Mouse (Mus musculus): ENCODE measurements around the gene Emd. TPM values are rescaled to one million over a fixed set of nuclear protein-coding genes. Genes with fewer than 3 reads are reported as not detected.

Emd gene
- 76.9 TPM for polyA plus RNA-seq (2015; fragmentation: Illumina TruSeq; extraction: RNeasy Lipid Tissue Mini Kit (QIAGEN cat#74804); ENCODE audit: insufficient read depth, low replicate concordance)

GRCm38 (mm10) chrX:74254153-74254887 is at the start of gene Emd:
Emd (plus strand) TSS chrX:74254687.

DNA sequence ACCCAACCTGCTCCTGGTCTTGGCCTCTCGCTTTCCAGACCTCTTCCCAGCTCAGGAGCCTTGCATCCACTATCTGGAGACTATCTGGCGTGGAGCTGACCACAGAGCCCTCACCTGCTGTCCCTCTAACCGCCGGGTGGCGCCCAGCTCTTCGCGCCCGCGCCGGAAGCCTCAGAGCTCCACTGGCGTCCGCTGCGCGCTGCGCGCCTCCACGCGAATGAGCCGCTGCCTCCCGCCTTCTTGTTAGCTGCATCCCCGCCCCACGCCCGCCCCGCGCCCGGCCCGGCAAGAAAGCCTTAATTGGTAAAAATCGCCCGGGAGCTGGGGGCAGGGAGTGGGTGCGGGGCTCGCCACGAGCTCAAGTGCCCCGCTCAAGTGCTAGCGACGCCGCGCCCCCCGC is 4.9 kb upstream of the Emd start, which contains the start of gene Flna:
Flna (minus strand) TSS at position 206 of the 400 bp plus-strand sequence.

DNA sequence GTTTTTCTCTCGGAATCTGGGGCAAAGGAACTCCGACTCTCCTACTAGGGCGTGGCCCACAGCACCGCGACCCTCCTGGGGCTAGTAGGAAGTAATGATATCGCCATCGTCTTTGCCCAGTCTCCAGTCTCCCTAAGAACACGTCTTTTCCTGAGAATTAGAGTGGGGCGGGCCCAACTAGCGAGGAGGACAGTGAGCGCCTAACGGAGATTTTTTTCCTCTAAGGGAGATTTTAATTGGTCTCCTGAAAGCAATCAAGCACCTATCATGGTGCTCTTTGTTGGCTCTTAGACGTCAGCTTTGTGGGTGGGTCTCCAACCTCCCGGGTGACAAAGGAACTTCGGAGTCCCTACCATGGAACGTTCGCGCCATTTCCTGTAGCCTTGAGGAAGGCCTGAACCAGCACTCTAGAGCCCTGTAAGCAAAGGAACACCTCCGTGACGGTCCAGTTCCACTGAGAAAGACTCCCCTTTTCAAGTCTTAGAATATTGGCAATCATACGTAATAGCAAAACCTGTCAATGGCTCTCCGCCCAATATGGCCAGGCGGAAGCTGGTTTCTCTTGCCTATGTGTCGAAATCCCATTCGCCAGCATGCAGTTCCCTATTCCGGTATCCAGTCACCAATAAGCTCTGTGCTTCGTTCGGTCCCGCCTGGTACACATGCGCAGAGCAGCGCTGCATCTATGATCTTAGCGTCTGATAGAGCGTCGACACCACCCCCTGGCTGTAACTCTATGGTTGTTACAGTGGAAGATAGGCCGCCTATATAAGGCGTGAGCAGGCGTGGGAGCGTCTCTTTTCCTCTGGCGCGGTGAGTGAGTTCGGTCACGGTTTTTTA is 15.8 kb downstream of the Emd start, which contains the start of gene Rpl10:
Rpl10 (plus strand) TSS at position 751 of the 840 bp plus-strand sequence.

GRCm38 (mm10) chrX:74281732-74282394 is 27.4 kb downstream of the Emd start, which contains the start of the genes Taz and Dnase1l1:
Taz (plus strand) TSS chrX:74281912.
Dnase1l1 (minus strand) TSS chrX:74282337.

GRCm38 (mm10) chrX:74296538-74297448 is 42.3 kb downstream of the Emd start, which contains the start of gene Atp6ap1:
Atp6ap1 (plus strand) TSS chrX:74297097.

GRCm38 (mm10) chrX:74304867-74305700 is 50.6 kb downstream of the Emd start, which contains the start of gene Gdi1:
Gdi1 (plus strand) TSS chrX:74304998.

Other genes with a start within 250 kb of the Emd start
- gene Irak1, start 230.8 kb upstream of the Emd start, polyA plus RNA-seq (2015; fragmentation: Illumina TruSeq; extraction: RNeasy Lipid Tissue Mini Kit (QIAGEN cat#74804); ENCODE audit: insufficient read depth, low replicate concordance): 130 TPM
- gene Opn1mw, start 127.2 kb upstream of the Emd start, polyA plus RNA-seq (2015; fragmentation: Illumina TruSeq; extraction: RNeasy Lipid Tissue Mini Kit (QIAGEN cat#74804); ENCODE audit: insufficient read depth, low replicate concordance): not detected
- gene Mecp2, start 119.3 kb upstream of the Emd start, polyA plus RNA-seq (2015; fragmentation: Illumina TruSeq; extraction: RNeasy Lipid Tissue Mini Kit (QIAGEN cat#74804); ENCODE audit: insufficient read depth, low replicate concordance): 30.4 TPM
- gene Tex28, start 86.8 kb upstream of the Emd start, polyA plus RNA-seq (2015; fragmentation: Illumina TruSeq; extraction: RNeasy Lipid Tissue Mini Kit (QIAGEN cat#74804); ENCODE audit: insufficient read depth, low replicate concordance): not detected
- 0.51 TPM for gene Tktl1, start 77.4 kb upstream of the Emd start, polyA plus RNA-seq (2015; fragmentation: Illumina TruSeq; extraction: RNeasy Lipid Tissue Mini Kit (QIAGEN cat#74804); ENCODE audit: insufficient read depth, low replicate concordance)
- gene Flna, start 4.9 kb upstream of the Emd start, polyA plus RNA-seq (2015; fragmentation: Illumina TruSeq; extraction: RNeasy Lipid Tissue Mini Kit (QIAGEN cat#74804); ENCODE audit: insufficient read depth, low replicate concordance): 425 TPM
- 3,240 TPM for gene Rpl10, start 16.1 kb downstream of the Emd start, polyA plus RNA-seq (2015; fragmentation: Illumina TruSeq; extraction: RNeasy Lipid Tissue Mini Kit (QIAGEN cat#74804); ENCODE audit: insufficient read depth, low replicate concordance)
- 134 TPM for gene Taz, start 27.2 kb downstream of the Emd start, polyA plus RNA-seq (2015; fragmentation: Illumina TruSeq; extraction: RNeasy Lipid Tissue Mini Kit (QIAGEN cat#74804); ENCODE audit: insufficient read depth, low replicate concordance)
- gene Dnase1l1, start 27.6 kb downstream of the Emd start, polyA plus RNA-seq (2015; fragmentation: Illumina TruSeq; extraction: RNeasy Lipid Tissue Mini Kit (QIAGEN cat#74804); ENCODE audit: insufficient read depth, low replicate concordance): 30.2 TPM
- gene Atp6ap1, start 42.4 kb downstream of the Emd start, polyA plus RNA-seq (2015; fragmentation: Illumina TruSeq; extraction: RNeasy Lipid Tissue Mini Kit (QIAGEN cat#74804); ENCODE audit: insufficient read depth, low replicate concordance): 253 TPM
- gene Gdi1, start 50.3 kb downstream of the Emd start, polyA plus RNA-seq (2015; fragmentation: Illumina TruSeq; extraction: RNeasy Lipid Tissue Mini Kit (QIAGEN cat#74804); ENCODE audit: insufficient read depth, low replicate concordance): 380 TPM
- gene Fam50a, start 58.3 kb downstream of the Emd start, polyA plus RNA-seq (2015; fragmentation: Illumina TruSeq; extraction: RNeasy Lipid Tissue Mini Kit (QIAGEN cat#74804); ENCODE audit: insufficient read depth, low replicate concordance): 74.4 TPM
- gene Plxna3, start 74.4 kb downstream of the Emd start, polyA plus RNA-seq (2015; fragmentation: Illumina TruSeq; extraction: RNeasy Lipid Tissue Mini Kit (QIAGEN cat#74804); ENCODE audit: insufficient read depth, low replicate concordance): 5.0 TPM
- gene Lage3, start 98.9 kb downstream of the Emd start, polyA plus RNA-seq (2015; fragmentation: Illumina TruSeq; extraction: RNeasy Lipid Tissue Mini Kit (QIAGEN cat#74804); ENCODE audit: insufficient read depth, low replicate concordance): 32.5 TPM
- gene Ubl4a, start 118.5 kb downstream of the Emd start, polyA plus RNA-seq (2015; fragmentation: Illumina TruSeq; extraction: RNeasy Lipid Tissue Mini Kit (QIAGEN cat#74804); ENCODE audit: insufficient read depth, low replicate concordance): 34.8 TPM
- gene Slc10a3, start 118.7 kb downstream of the Emd start, polyA plus RNA-seq (2015; fragmentation: Illumina TruSeq; extraction: RNeasy Lipid Tissue Mini Kit (QIAGEN cat#74804); ENCODE audit: insufficient read depth, low replicate concordance): 16.4 TPM
- gene Fam3a, start 138.6 kb downstream of the Emd start, polyA plus RNA-seq (2015; fragmentation: Illumina TruSeq; extraction: RNeasy Lipid Tissue Mini Kit (QIAGEN cat#74804); ENCODE audit: insufficient read depth, low replicate concordance): 25.3 TPM
- 34.1 TPM for gene Ikbkg, start 138.6 kb downstream of the Emd start, polyA plus RNA-seq (2015; fragmentation: Illumina TruSeq; extraction: RNeasy Lipid Tissue Mini Kit (QIAGEN cat#74804); ENCODE audit: insufficient read depth, low replicate concordance)
- 42.5 TPM for gene G6pdx, start 174.5 kb downstream of the Emd start, polyA plus RNA-seq (2015; fragmentation: Illumina TruSeq; extraction: RNeasy Lipid Tissue Mini Kit (QIAGEN cat#74804); ENCODE audit: insufficient read depth, low replicate concordance)
- not detected for gene Gm6880, start 226.7 kb downstream of the Emd start, polyA plus RNA-seq (2015; fragmentation: Illumina TruSeq; extraction: RNeasy Lipid Tissue Mini Kit (QIAGEN cat#74804); ENCODE audit: insufficient read depth, low replicate concordance)

Measured in spleen, adult 10 weeks (tissue).